Mouse (Mus musculus) cerebellum, postnatal 25 days (tissue): ENCODE measurements at regions not wholly inside any gene's neighbourhood (a gene's known extent, or its start where the extent isn't known, plus 50 kb on each side); places are given as distances from the start of the nearest gene placed in this dataset.

Source experiments
- DNase-seq, 2 experiments: peaks; one replicate each; pipeline ENCODE4 v3.0.0; 2021; ENCODE audit warnings: mixed read lengths in 2 of 2

GRCm38 (mm10) chr16:64068787-64069673, 205.1 kb upstream of the Epha3 start:
- no peak for DNase-seq

- DNase-seq = no peak
These were observed 198.6 kb upstream of the Epha3 start for GRCm38 (mm10) chr16:64062584-64062983.

- DNase-seq = no peak
These were observed 194.7 kb upstream of the Epha3 start for GRCm38 (mm10) chr16:64058712-64059111.

DNA sequence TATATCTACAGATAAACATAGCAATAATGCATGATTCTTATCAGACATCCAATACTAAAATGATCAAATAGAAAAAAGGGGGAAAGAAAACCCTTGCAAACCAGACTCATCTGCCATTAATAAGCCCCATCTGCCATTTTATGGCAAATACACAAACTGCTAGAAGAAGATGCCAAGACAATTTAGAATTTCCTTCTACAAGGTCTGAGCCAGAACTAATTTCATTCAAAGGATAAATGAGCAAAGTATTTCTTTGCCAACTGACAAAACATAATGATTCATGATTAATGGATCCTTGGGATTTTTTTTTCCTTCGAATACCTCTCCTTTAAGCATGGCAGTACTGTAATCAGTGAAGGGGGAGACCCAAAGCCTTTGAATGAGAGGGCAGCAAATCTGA, 190.4 kb upstream of the Epha3 start:
- DNase-seq = no peak

DNA sequence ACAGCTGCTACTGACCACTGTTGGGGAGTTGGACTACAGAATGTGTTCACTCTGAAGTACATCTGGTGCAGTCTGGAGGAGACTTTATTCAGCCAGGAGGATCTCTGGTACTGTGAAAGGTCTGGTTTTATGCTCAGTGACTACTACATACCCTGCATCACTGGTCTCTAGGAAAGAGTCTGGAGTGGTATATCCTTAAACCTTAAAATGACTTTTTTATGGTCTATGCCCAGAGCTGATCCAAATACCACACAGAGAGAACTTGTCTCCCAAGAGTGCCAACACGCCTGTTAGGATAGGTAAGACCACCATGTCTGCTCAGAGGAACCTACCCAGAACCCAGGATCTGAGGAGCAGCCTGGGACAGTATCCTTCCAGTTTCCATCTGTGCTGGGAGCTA, 184.1 kb upstream of the Epha3 start:
- no peak for DNase-seq

DNA sequence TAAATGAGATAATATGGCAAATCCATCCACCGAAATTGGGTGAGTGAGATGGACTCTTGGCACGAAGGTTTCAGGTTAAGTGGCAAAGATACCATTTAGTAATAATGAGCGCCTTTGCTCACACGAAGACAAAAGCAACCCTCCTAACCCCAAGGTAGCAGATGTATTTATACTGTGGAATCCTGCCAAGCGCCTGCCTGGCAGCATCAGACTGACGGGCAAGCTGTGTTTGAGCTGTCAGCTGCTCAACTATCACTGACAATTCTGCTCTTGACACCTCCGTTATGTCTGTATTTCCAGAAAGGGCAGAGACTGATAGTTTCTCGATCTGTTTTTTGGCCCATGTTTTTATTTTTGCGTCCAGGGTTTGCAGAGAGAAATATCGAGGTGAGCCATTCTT, 169.1 kb upstream of the Epha3 start:
- peak; percentile 13 to 44 for DNase-seq

DNA sequence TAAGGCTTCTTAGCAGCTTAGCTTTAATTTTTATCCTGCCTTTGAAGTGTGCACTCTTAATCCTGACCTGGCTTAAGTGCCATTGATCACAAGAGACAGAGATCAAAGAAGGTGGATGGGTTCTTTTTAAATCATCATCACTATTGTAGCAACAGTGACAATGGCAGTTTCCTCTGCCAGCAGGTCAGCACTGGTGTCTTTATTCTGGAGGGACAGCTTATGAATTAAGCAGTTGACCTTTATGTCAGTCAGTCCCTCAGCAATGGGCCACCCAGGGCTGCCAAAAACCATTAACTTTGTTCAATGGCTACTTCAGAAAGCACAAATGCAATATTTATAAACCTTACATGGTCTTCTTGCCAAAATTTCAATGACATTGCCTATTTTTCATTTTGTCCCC, 160.0 kb upstream of the Epha3 start:
- DNase-seq = no peak

DNA sequence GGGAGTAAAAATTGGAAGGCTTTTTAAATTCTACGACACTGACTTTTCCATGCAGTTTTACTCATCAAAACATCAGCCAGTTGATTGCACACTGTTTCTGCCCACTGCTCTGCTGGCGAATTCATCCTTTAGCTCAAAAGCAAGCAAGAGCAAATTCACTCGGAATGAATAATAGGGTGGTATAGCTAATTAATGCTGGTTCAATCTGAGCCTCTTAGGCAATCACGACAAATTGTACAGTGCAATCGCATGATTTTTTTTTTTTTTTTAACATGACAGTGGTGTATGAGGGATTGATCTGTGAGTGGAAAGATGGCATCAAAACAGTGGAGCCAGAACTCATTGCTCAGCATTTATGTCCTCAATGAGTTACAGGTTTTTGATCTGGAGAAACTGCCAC, 136.9 kb upstream of the Epha3 start:
- DNase-seq = no peak

DNA sequence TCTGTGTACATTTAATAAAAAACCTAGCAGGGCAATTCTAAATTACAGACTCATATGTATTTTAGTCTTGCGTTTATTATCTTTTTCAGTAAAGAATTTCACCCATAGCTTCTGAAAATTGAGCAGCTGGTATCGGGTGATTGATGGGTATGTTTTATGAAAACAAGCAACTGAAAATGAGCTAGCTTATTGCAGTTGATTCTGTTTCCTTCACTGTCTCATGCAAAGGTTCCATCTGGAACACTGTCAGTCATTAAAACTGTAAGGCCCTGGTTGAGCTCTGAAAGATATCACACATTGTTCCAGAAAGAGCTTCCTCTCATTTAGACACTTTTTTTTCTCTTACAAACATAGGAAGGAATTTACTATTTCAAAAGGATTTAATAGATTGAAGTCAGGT, 103.4 kb upstream of the Epha3 start:
- no peak for DNase-seq

GRCm38 (mm10) chr16:63960786-63961185, 96.8 kb upstream of the Epha3 start:
- DNase-seq = no peak

GRCm38 (mm10) chr16:63958154-63958553, 94.2 kb upstream of the Epha3 start:
- no peak for DNase-seq

GRCm38 (mm10) chr16:63925195-63925594, 61.2 kb upstream of the Epha3 start:
- peak; percentile 74 to 85 for DNase-seq

DNA sequence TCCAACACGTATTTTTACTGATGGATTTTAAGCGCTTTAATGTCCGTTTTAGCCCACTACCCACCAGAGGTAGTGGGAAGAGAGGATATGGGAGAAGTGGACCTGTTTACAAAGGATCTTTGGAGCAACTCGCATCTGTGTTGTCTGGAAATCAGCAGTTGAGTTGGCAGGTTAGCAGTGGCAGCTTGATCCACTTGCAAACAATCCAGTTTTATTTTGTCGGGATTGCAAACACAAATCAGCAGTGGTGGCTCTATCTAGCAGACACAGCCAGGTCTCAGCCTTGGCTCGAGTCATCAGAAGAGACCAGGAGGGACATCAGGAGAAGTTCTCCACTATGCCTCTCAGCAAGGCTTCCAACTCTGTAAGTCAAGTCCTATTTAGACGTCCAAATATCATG, 57.2 kb upstream of the Epha3 start:
- no peak for DNase-seq
